Mouse (Mus musculus): ENCODE results near the gene Lexm. TPM values are rescaled to one million over a fixed set of nuclear protein-coding genes. Genes with fewer than 3 reads are reported as not detected.

The Lexm gene
- polyA plus RNA-seq, 1 experiment: 0.08 TPM

GRCm38 (mm10) chr4:106559343-106560212, 57.5 kb downstream of the Lexm start:
- Histone ChIP-seq H3K4me3 (ENCODE audit: insufficient read depth, low read length) (no peak overlapping the region), H3K4me1 (ENCODE audit: control insufficient read depth, insufficient read depth, low read length) (no peaks in the 10 kb centered on the region; the same call in 1 of the 2 replicates), H3K27ac (ENCODE audit: insufficient read depth, low read length) (no peak overlapping the region)
- no peak for TF ChIP-seq CTCF (IDR thresholded peaks at IDR 0.05; ENCODE audit: extremely low read depth, insufficient read depth, low read length)
- TF ChIP-seq POLR2A (IDR thresholded peaks at IDR 0.05; ENCODE audit: extremely low read depth, insufficient read depth, low read length): no peak

- no peaks in the 10 kb centered on the region for H3K4me1 ChIP-seq (ENCODE audit: control insufficient read depth, insufficient read depth, low read length)
- TF ChIP-seq POLR2A (IDR thresholded peaks at IDR 0.05; ENCODE audit: extremely low read depth, insufficient read depth, low read length): no peak
- no peak for TF ChIP-seq CTCF (IDR thresholded peaks at IDR 0.05; ENCODE audit: extremely low read depth, insufficient read depth, low read length)
- H3K4me3 ChIP-seq (ENCODE audit: insufficient read depth, low read length): no peak overlapping the region
- H3K27ac ChIP-seq (ENCODE audit: insufficient read depth, low read length): no peak overlapping the region
Measured at GRCm38 (mm10) chr4:106557978-106558377, 59.1 kb downstream of the Lexm start.

GRCm38 (mm10) chr4:106557262-106557661, 59.8 kb downstream of the Lexm start:
- Histone ChIP-seq H3K4me1 (ENCODE audit: control insufficient read depth, insufficient read depth, low read length) (no peaks in the 10 kb centered on the region), H3K27ac (ENCODE audit: insufficient read depth, low read length) (no peak overlapping the region), H3K4me3 (ENCODE audit: insufficient read depth, low read length) (no peak overlapping the region)
- TF ChIP-seq CTCF (IDR thresholded peaks at IDR 0.05; ENCODE audit: extremely low read depth, insufficient read depth, low read length) (no peak), POLR2A (IDR thresholded peaks at IDR 0.05; ENCODE audit: extremely low read depth, insufficient read depth, low read length) (no peak)

GRCm38 (mm10) chr4:106550516-106551166, 66.4 kb downstream of the Lexm start:
- Histone ChIP-seq H3K27ac (ENCODE audit: insufficient read depth, low read length) (no peak overlapping the region), H3K4me1 (ENCODE audit: control insufficient read depth, insufficient read depth, low read length) (no peaks in the 10 kb centered on the region), H3K4me3 (ENCODE audit: insufficient read depth, low read length) (no peak overlapping the region)
- TF ChIP-seq CTCF (IDR thresholded peaks at IDR 0.05; ENCODE audit: extremely low read depth, insufficient read depth, low read length) (no peak), POLR2A (IDR thresholded peaks at IDR 0.05; ENCODE audit: extremely low read depth, insufficient read depth, low read length) (no peak)

- TF ChIP-seq POLR2A (IDR thresholded peaks at IDR 0.05; ENCODE audit: extremely low read depth, insufficient read depth, low read length): no peak
- TF ChIP-seq CTCF (IDR thresholded peaks at IDR 0.05; ENCODE audit: extremely low read depth, insufficient read depth, low read length): no peak
- no peaks in the 10 kb centered on the region for H3K4me1 ChIP-seq (ENCODE audit: control insufficient read depth, insufficient read depth, low read length)
- H3K27ac ChIP-seq (ENCODE audit: insufficient read depth, low read length): no peak overlapping the region
- H3K4me3 ChIP-seq (ENCODE audit: insufficient read depth, low read length): no peak overlapping the region
Measured at GRCm38 (mm10) chr4:106548113-106548512, 68.9 kb downstream of the Lexm start.

GRCm38 (mm10) chr4:106546896-106547295, 70.1 kb downstream of the Lexm start:
- TF ChIP-seq POLR2A (IDR thresholded peaks at IDR 0.05; ENCODE audit: extremely low read depth, insufficient read depth, low read length): no peak
- no peak for TF ChIP-seq CTCF (IDR thresholded peaks at IDR 0.05; ENCODE audit: extremely low read depth, insufficient read depth, low read length)
- H3K4me3 ChIP-seq (ENCODE audit: insufficient read depth, low read length): no peak overlapping the region
- no peak overlapping the region for H3K27ac ChIP-seq (ENCODE audit: insufficient read depth, low read length)
- H3K4me1 ChIP-seq (ENCODE audit: control insufficient read depth, insufficient read depth, low read length): no peaks in the 10 kb centered on the region

- no peak overlapping the region for H3K4me3 ChIP-seq (ENCODE audit: insufficient read depth, low read length)
- TF ChIP-seq POLR2A (IDR thresholded peaks at IDR 0.05; ENCODE audit: extremely low read depth, insufficient read depth, low read length) (no peak), CTCF (IDR thresholded peaks at IDR 0.05; ENCODE audit: extremely low read depth, insufficient read depth, low read length) (no peak)
- no peak overlapping the region for H3K27ac ChIP-seq (ENCODE audit: insufficient read depth, low read length)
- no peaks in the 10 kb centered on the region for H3K4me1 ChIP-seq (ENCODE audit: control insufficient read depth, insufficient read depth, low read length)
Measured at GRCm38 (mm10) chr4:106545817-106546373, 71.1 kb downstream of the Lexm start.

GRCm38 (mm10) chr4:106542211-106542610, 74.8 kb downstream of the Lexm start:
- Histone ChIP-seq H3K4me3 (ENCODE audit: insufficient read depth, low read length) (no peak overlapping the region), H3K4me1 (ENCODE audit: control insufficient read depth, insufficient read depth, low read length) (no peaks in the 10 kb centered on the region), H3K27ac (ENCODE audit: insufficient read depth, low read length) (no peak overlapping the region)
- no peak for TF ChIP-seq POLR2A (IDR thresholded peaks at IDR 0.05; ENCODE audit: extremely low read depth, insufficient read depth, low read length)
- no peak for TF ChIP-seq CTCF (IDR thresholded peaks at IDR 0.05; ENCODE audit: extremely low read depth, insufficient read depth, low read length)

- TF ChIP-seq POLR2A (IDR thresholded peaks at IDR 0.05; ENCODE audit: extremely low read depth, insufficient read depth, low read length): no peak
- TF ChIP-seq CTCF (IDR thresholded peaks at IDR 0.05; ENCODE audit: extremely low read depth, insufficient read depth, low read length): no peak
- Histone ChIP-seq H3K4me1 (ENCODE audit: control insufficient read depth, insufficient read depth, low read length) (no peaks in the 10 kb centered on the region), H3K27ac (ENCODE audit: insufficient read depth, low read length) (no peak overlapping the region), H3K4me3 (ENCODE audit: insufficient read depth, low read length) (no peak overlapping the region)
Measured at GRCm38 (mm10) chr4:106541491-106541890, 75.5 kb downstream of the Lexm start.

Other genes starting within 250 kb of the Lexm start
- 1.7 and 2.2 TPM in 2 replicates for gene Pcsk9, start 152.9 kb downstream of the Lexm start, polyA plus RNA-seq (2012; rRNA removed)
- not detected in 2 replicates for gene Bsnd, start 125.0 kb downstream of the Lexm start, polyA plus RNA-seq (2012; rRNA removed)
- 95.3 and 97.6 TPM in 2 replicates for gene Dhcr24, start 56.2 kb downstream of the Lexm start, polyA plus RNA-seq (2012; rRNA removed)
- 1.3 and 1.9 TPM in 2 replicates for gene Ttc22, start 5.2 kb upstream of the Lexm start, polyA plus RNA-seq (2012; rRNA removed)
- 10.4 and 10.7 TPM in 2 replicates for gene Pars2, start 33.8 kb upstream of the Lexm start, polyA plus RNA-seq (2012; rRNA removed)
- gene Ttc4, start 61.7 kb upstream of the Lexm start, polyA plus RNA-seq (2012; rRNA removed): 112 and 118 TPM in 2 replicates
- gene Mroh7, start 113.7 kb upstream of the Lexm start, polyA plus RNA-seq (2012; rRNA removed): 9.5 and 9.7 TPM in 2 replicates
- gene Fam151a, start 116.6 kb upstream of the Lexm start, polyA plus RNA-seq (2012; rRNA removed): 0.06 TPM in 1 of 2 replicates, not detected in the other
- 21.9 and 23.9 TPM in 2 replicates for gene Acot11, start 187.8 kb upstream of the Lexm start, polyA plus RNA-seq (2012; rRNA removed)